Mouse (Mus musculus): ENCODE measurements around the gene Tgm5. TPM values are rescaled to one million over a fixed set of nuclear protein-coding genes. Genes with fewer than 3 reads are reported as not detected.

Tgm5 gene
- total RNA-seq, 2 experiments from 2014 or later = 0.14 to 0.20 TPM

Other genes starting within 250 kb of the Tgm5 start
- 10 to 100 TPM; 27.6 to 29.0 TPM for gene Cdan1, start 235.7 kb downstream of the Tgm5 start, total RNA-seq (2021)
- 10 to 100 TPM; 70.1 to 70.8 TPM for gene Ttbk2, start 235.2 kb downstream of the Tgm5 start, total RNA-seq (2021)
- gene Ubr1, start 115.1 kb downstream of the Tgm5 start, total RNA-seq (2021) = 10 to 100 TPM; 47.6 to 51.2 TPM
- 10 to 100 TPM; 17.9 to 19.0 TPM for gene Tmem62, start 108.8 kb downstream of the Tgm5 start, total RNA-seq (2021)
- 10 to 100 TPM; 55.8 to 59.1 TPM for gene Ccndbp1, start 77.4 kb downstream of the Tgm5 start, total RNA-seq (2021)
- not detected for gene Epb42, start 48.8 kb downstream of the Tgm5 start, total RNA-seq (2021)
- not detected for gene Tgm7, start 24.0 kb upstream of the Tgm5 start, total RNA-seq (2021)
- 10 to 100 TPM; 16.1 to 16.8 TPM for gene Adal, start 54.6 kb upstream of the Tgm5 start, total RNA-seq (2021)
- 1 to 10 TPM; 9.2 to 9.4 TPM for gene Lcmt2, start 54.8 kb upstream of the Tgm5 start, total RNA-seq (2021)
- 10 to 100 TPM; 32.3 to 34.5 TPM for gene Tubgcp4, start 84.8 kb upstream of the Tgm5 start, total RNA-seq (2021)
- gene Zscan29, start 85.3 kb upstream of the Tgm5 start, total RNA-seq (2021) = 1 to 10 TPM; 7.3 to 7.9 TPM
- gene Trp53bp1, start 185.6 kb upstream of the Tgm5 start, total RNA-seq (2021) = 100 to 1,000 TPM; 238 to 265 TPM
- gene Map1a, start 203.8 kb upstream of the Tgm5 start, total RNA-seq (2021) = 100 to 1,000 TPM; 161 to 189 TPM

Measured in left cerebral cortex, postnatal 4 days (tissue).